Mouse (Mus musculus): ENCODE measurements around the gene Smurf1.

The Smurf1 gene

GRCm38 (mm10) chr5:144859284-144859683, 106.4 kb downstream of the Smurf1 start:
- no peak for DNase-seq

- no peak for DNase-seq
Observed at GRCm38 (mm10) chr5:144858527-144858926, 107.1 kb downstream of the Smurf1 start.

- DNase-seq, result no peak
Observed at GRCm38 (mm10) chr5:144855936-144856335, 109.7 kb downstream of the Smurf1 start.

- DNase-seq, result no peak
Observed at GRCm38 (mm10) chr5:144853931-144854330, 111.7 kb downstream of the Smurf1 start.

GRCm38 (mm10) chr5:144851820-144852219, 113.8 kb downstream of the Smurf1 start:
- no peak for DNase-seq

GRCm38 (mm10) chr5:144849932-144850331, 115.7 kb downstream of the Smurf1 start:
- no peak for DNase-seq

GRCm38 (mm10) chr5:144848735-144849134, 116.9 kb downstream of the Smurf1 start:
- DNase-seq, result no peak

GRCm38 (mm10) chr5:144845352-144845751, 120.3 kb downstream of the Smurf1 start:
- no peak for DNase-seq

- no peak for DNase-seq
Observed at GRCm38 (mm10) chr5:144836100-144836499, 129.5 kb downstream of the Smurf1 start.

- DNase-seq, result no peak
Observed at GRCm38 (mm10) chr5:144831840-144832469, 133.7 kb downstream of the Smurf1 start.

GRCm38 (mm10) chr5:144829631-144830030, 136.0 kb downstream of the Smurf1 start:
- no peak for DNase-seq

- no peak for DNase-seq
Observed at GRCm38 (mm10) chr5:144828365-144829102, 137.1 kb downstream of the Smurf1 start.
